Mouse (Mus musculus): ENCODE data around the gene Kcnma1.

- TF ChIP-seq E2F4 (IDR thresholded peaks at IDR 0.05; ENCODE audit: insufficient read depth) (no peak), POLR2AphosphoS2 (IDR thresholded peaks at IDR 0.05; ENCODE audit: insufficient read length, low read depth) (no peak), MAX (IDR thresholded peaks at IDR 0.05; ENCODE audit: low read depth) (no peak)
These were observed 555.7 kb downstream of the Kcnma1 start for GRCm38 (mm10) chr14:23458560-23458959.
